Mouse (Mus musculus): ENCODE results near the gene Sf3a2. TPM values are rescaled to one million over a fixed set of nuclear protein-coding genes. Genes with fewer than 3 reads are reported as not detected.

The Sf3a2 gene
- 39.7 and 47.3 TPM in 2 replicates for total RNA-seq (2023)

DNA sequence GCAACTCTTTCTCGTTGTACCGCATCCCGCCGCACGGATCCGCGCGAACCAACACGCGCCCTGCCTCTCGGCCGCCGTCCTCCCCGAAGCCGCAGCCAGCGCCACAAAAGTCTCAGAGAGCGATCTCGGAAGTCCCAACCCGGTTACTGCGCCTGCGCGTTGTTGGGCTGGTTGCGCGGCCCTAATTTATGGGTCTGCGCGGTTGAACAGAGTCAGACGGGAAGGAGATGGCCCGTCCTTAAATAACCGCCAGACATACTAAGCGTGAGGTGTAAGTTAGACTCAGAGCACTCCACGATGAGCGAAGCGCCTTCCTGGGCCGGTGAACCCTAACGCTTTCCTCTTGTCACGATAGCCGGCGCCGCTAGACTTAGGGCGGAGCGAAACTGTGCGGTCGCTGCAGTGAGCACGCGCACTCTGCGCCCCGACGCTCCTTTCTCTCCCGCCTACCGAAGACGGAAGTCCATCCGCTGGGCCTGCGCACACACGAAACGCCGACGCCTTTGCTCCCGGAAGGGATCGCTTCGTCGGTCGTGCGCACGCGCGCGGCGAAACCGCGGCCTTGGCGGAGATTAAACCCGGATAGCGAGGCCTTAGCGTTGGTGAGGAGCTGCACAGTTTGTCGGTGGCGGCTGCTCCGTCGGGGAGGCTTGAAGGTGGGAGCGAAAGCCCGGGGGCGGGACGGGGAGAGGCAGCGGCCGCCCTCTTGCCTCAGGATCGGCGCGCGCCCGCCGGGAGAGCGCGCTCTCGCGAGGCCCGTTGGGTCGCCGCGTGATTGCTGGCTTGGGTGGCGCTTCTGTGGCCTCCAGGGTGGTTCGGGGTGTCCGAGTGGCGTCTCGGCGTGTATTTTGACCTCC, at the start of gene Sf3a2, which contains the start of gene Plekhj1:
Sf3a2 (plus strand) TSS at position 49 of the 857 bp plus-strand sequence.
Plekhj1 (minus strand) TSS at position 477 of the 857 bp plus-strand sequence.

GRCm38 (mm10) chr10:80754594-80755290, 43.3 kb upstream of the Sf3a2 start, which contains the start of gene Dot1l:
Dot1l (plus strand) TSS chr10:80755206.

DNA sequence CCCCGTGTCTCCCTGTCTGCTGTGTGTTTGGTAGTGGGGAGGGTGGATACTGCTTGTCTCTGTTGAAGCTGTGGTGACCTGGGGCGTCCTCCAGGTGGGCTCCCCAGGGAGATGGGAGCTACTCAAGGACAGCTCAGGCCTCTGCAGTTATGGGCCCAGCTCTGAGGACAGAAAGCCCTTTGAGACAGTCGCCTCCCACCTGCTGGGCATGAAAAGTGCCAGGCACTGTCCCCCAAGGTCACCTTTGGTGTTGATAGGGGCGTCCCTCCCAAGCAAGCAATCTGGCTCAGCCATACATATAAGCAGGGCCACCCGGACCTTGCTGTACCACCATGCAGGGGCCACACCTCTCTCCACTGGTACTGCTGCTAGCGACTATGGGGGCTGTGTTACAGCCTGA, 6.9 kb downstream of the Sf3a2 start, which contains the start of gene Amh:
Amh (plus strand) TSS at position 328 of the 400 bp plus-strand sequence.

GRCm38 (mm10) chr10:80813366-80813765, 15.4 kb downstream of the Sf3a2 start, which contains the start of gene Jsrp1:
Jsrp1 (minus strand) TSS chr10:80813498.

GRCm38 (mm10) chr10:80826151-80827062, 28.4 kb downstream of the Sf3a2 start, which contains the start of gene Oaz1:
Oaz1 (plus strand) TSS chr10:80826656.

DNA sequence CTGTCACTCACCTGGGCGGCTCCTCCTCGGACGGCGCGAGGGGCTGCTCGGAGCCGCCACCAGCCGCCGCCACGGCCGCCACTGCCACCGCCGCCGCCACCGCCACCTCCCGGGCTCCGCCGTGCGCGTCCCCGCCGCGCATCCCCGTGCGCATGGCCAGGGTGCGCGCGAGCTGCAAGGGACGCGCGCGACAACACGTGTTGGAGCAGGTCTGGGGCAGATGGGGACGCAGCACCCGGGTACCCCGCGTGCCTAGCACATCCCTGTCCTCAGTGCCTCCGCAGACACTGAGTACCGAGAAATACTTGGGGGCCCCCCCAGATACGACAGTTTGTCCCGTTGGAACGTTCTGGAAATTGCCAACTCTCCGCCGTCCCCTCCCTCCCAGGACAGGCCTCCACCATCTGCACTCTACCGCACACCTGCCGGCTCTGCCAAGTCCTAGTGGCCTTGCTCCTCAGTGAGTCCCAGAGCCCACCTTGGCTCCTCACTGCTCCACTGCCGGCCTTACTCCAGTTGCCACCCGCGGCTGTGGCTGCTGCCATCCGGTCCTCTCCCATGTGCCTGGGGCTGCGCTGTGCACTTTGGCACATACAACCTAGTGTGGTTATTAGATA, 46.0 kb downstream of the Sf3a2 start, which contains the start of gene Lingo3:
Lingo3 (minus strand) TSS at position 109 of the 617 bp plus-strand sequence.

Other genes starting within 250 kb of the Sf3a2 start
- gene Rexo1, start 236.6 kb upstream of the Sf3a2 start, total RNA-seq (2023), result 87.8 and 112 TPM in 2 replicates
- 5.7 and 7.0 TPM in 2 replicates for gene Klf16, start 220.9 kb upstream of the Sf3a2 start, total RNA-seq (2023)
- 34.9 and 41.1 TPM in 2 replicates for gene Abhd17a, start 207.9 kb upstream of the Sf3a2 start, total RNA-seq (2023)
- 6.9 and 8.2 TPM in 2 replicates for gene Scamp4, start 195.3 kb upstream of the Sf3a2 start, total RNA-seq (2023)
- 0.98 and 2.0 TPM in 2 replicates for gene Adat3, start 195.3 kb upstream of the Sf3a2 start, total RNA-seq (2023)
- 0.77 and 0.98 TPM in 2 replicates for gene Gm49322, start 192.2 kb upstream of the Sf3a2 start, total RNA-seq (2023)
- gene Csnk1g2, start 175.4 kb upstream of the Sf3a2 start, total RNA-seq (2023), result 101 and 129 TPM in 2 replicates
- 12.4 and 15.2 TPM in 2 replicates for gene Btbd2, start 141.1 kb upstream of the Sf3a2 start, total RNA-seq (2023)
- gene Mknk2, start 120.1 kb upstream of the Sf3a2 start, total RNA-seq (2023), result 181 and 193 TPM in 2 replicates
- gene Mob3a, start 96.2 kb upstream of the Sf3a2 start, total RNA-seq (2023), result 140 and 155 TPM in 2 replicates
- 8.4 and 14.1 TPM in 2 replicates for gene Izumo4, start 96.0 kb upstream of the Sf3a2 start, total RNA-seq (2023)
- 99.7 and 123 TPM in 2 replicates for gene Ap3d1, start 55.9 kb upstream of the Sf3a2 start, total RNA-seq (2023)
- gene Dot1l, start 43.0 kb upstream of the Sf3a2 start, total RNA-seq (2023), result 21.3 and 32.2 TPM in 2 replicates
- 62.9 and 84.6 TPM in 2 replicates for gene Plekhj1, start 428 bp downstream of the Sf3a2 start, total RNA-seq (2023)
- 0.77 and 1.2 TPM in 2 replicates for gene Amh, start 7.0 kb downstream of the Sf3a2 start, total RNA-seq (2023)
- gene Jsrp1, start 15.3 kb downstream of the Sf3a2 start, total RNA-seq (2023), result not detected in 2 replicates
- gene Oaz1, start 28.5 kb downstream of the Sf3a2 start, total RNA-seq (2023), result 506 and 673 TPM in 2 replicates
- gene Lingo3, start 45.8 kb downstream of the Sf3a2 start, total RNA-seq (2023), result not detected in 2 replicates
- 10.1 and 19.3 TPM in 2 replicates for gene Lsm7, start 57.0 kb downstream of the Sf3a2 start, total RNA-seq (2023)
- gene Sppl2b, start 57.1 kb downstream of the Sf3a2 start, total RNA-seq (2023), result 14.0 and 15.8 TPM in 2 replicates
- gene Tmprss9, start 73.7 kb downstream of the Sf3a2 start, total RNA-seq (2023), result not detected in 2 replicates
- 35.2 and 38.8 TPM in 2 replicates for gene Timm13, start 102.8 kb downstream of the Sf3a2 start, total RNA-seq (2023)
- 17.8 and 24.7 TPM in 2 replicates for gene Lmnb2, start 120.0 kb downstream of the Sf3a2 start, total RNA-seq (2023)
- gene Gadd45b, start 131.9 kb downstream of the Sf3a2 start, total RNA-seq (2023), result 50.6 and 86.7 TPM in 2 replicates
- gene Gng7, start 216.7 kb downstream of the Sf3a2 start, total RNA-seq (2023), result 0.23 and 0.92 TPM in 2 replicates
- gene Diras1, start 227.5 kb downstream of the Sf3a2 start, total RNA-seq (2023), result not detected in 2 replicates
- 11.5 and 13.1 TPM in 2 replicates for gene Slc39a3, start 239.2 kb downstream of the Sf3a2 start, total RNA-seq (2023)